Mouse (Mus musculus) heart, postnatal 0 days (tissue): ENCODE measurements around the gene Hivep3. TPM values are rescaled to one million over a fixed set of nuclear protein-coding genes. Genes with fewer than 3 reads are reported as not detected.

Experiments used
- ATAC-seq: fragments of 200-750 bp; cut with Nextera tagmentation; 2 replicates; pipeline ENCODE4 v1.8.0; 2017; ENCODE audit warnings: low read depth, moderate number of reproducible peaks, moderate library complexity; ENCODE audit not compliant: insufficient read depth
- DNase-seq: peaks from one replicate; pipeline ENCODE4 v3.0.0-alpha.2; 2016; ENCODE audit warnings: low spot score
- H3K27ac ChIP-seq: fragments of 300-500 bp; sonication (generic); 2 replicates; pipeline ENCODE4 v1.5.1; 2014; ENCODE audit warnings: low read depth, mild to moderate bottlenecking
- H3K27me3 ChIP-seq: fragments of 300-500 bp; sonication (generic); 2 replicates; pipeline ENCODE4 v1.6.1; 2014; ENCODE audit warnings: low read length, mixed read lengths; ENCODE audit not compliant: control insufficient read depth, insufficient read depth
- H3K36me3 ChIP-seq: fragments of 300-500 bp; sonication (generic); replicated peaks from 2 replicates; pipeline ENCODE4 v1.6.1; 2014; ENCODE audit warnings: low read length, mixed read lengths; ENCODE audit not compliant: control insufficient read depth, insufficient read depth
- H3K4me1 ChIP-seq: fragments of 300-500 bp; sonication (generic); 2 replicates; pipeline ENCODE4 v1.6.1; 2014; ENCODE audit warnings: antibody characterized with exemption; ENCODE audit not compliant: control insufficient read depth, insufficient read depth
- H3K4me2 ChIP-seq: fragments of 300-500 bp; sonication (generic); 2 replicates; pipeline ENCODE4 v1.6.1; 2014; ENCODE audit warnings: low read depth, mild to moderate bottlenecking, low read length, moderate library complexity
- H3K4me3 ChIP-seq: fragments of 300-500 bp; sonication (generic); 2 replicates; pipeline ENCODE4 v1.5.1; 2014; ENCODE audit warnings: low read depth, low read length
- H3K9ac ChIP-seq: fragments of 300-500 bp; sonication (generic); replicated peaks from 2 replicates; pipeline ENCODE4 v1.6.1; 2014; ENCODE audit warnings: low read depth, low read length, mixed read lengths
- H3K9me3 ChIP-seq: fragments of 300-500 bp; sonication (generic); replicated peaks from 2 replicates; pipeline ENCODE4 v1.6.1; 2016; ENCODE audit warnings: low read length; ENCODE audit not compliant: control insufficient read depth
- CTCF ChIP-seq: IDR thresholded peaks from 2 replicates; pipeline ENCODE4 v1.5.1; 2016; ENCODE audit warnings: antibody characterized with exemption, control low read depth, low read depth
- EP300 ChIP-seq: IDR thresholded peaks from 2 replicates; pipeline ENCODE4 v1.6.1; 2016; ENCODE audit warnings: antibody characterized with exemption, low read depth
- WGBS: fragments of 180-500 bp; shearing (Covaris S2); extraction: QIAGEN DNeasy Blood & Tissue Kit; methylation state at CpG from one replicate; pipeline ENCODE4 v1.1.7; 2014; 5-methylcytosine and 5-hydroxymethylcytosine counted together
- polyA plus RNA-seq: library from polyadenylated mRNA; unstranded; fragments of >200 nt; fragmentation: Nextera tagmentation; extraction: Ambion mirVana; gene quantifications from 2 replicates; pipeline ENCODE4 v1.2.1, GENCODE M21; 2015
- total RNA-seq: library from RNA; depleted of rRNA; stranded (reverse); fragments of >200 nt; gene quantifications from 2 replicates; pipeline ENCODE4 v1.2.3, GENCODE M21; 2014; ENCODE audit warnings: low replicate concordance

Gene Hivep3
- total and polyA plus RNA-seq, 2 experiments from 2014 or later = 5.8 to 10.4 TPM

GRCm38 (mm10) chr4:119914194-119914593, 180.6 kb downstream of the Hivep3 start:
- no peak for ATAC-seq
- WGBS = 35% methylated on average over 4 of the region's 4 CpGs
- Histone ChIP-seq H3K4me2 (no peak overlapping the region), H3K4me1 (peaks cover 8% of the 10 kb centered on the region; the same call in 1 of the 2 replicates), H3K27ac (no peak overlapping the region), H3K36me3 (no peaks in the 10 kb centered on the region), H3K4me3 (no peak overlapping the region), H3K27me3 (no peaks in the 10 kb centered on the region), H3K9me3 (no peaks in the 10 kb centered on the region), H3K9ac (no peak overlapping the region)
- TF ChIP-seq CTCF (no peak), EP300 (no peak)
- DNase-seq = no peak

- H3K36me3 ChIP-seq = no peaks in the 10 kb centered on the region
- ATAC-seq (no peak), DNase-seq (no peak)
- H3K9me3 ChIP-seq = no peaks in the 10 kb centered on the region
- no peak overlapping the region for H3K4me2 ChIP-seq
- H3K4me1 ChIP-seq = peaks cover 8% of the 10 kb centered on the region; the same call in 1 of the 2 replicates
- H3K9ac ChIP-seq = no peak overlapping the region
- H3K27me3 ChIP-seq = no peaks in the 10 kb centered on the region
- TF ChIP-seq CTCF = no peak
- TF ChIP-seq EP300 = no peak
- WGBS = 63% methylated on average over 2 of the region's 2 CpGs
- H3K27ac ChIP-seq = no peak overlapping the region
- H3K4me3 ChIP-seq = no peak overlapping the region
Observed at GRCm38 (mm10) chr4:119915069-119915468, 181.5 kb downstream of the Hivep3 start.

GRCm38 (mm10) chr4:119917502-119917901, 183.9 kb downstream of the Hivep3 start:
- Histone ChIP-seq H3K27ac (no peak overlapping the region), H3K27me3 (no peaks in the 10 kb centered on the region), H3K9me3 (no peaks in the 10 kb centered on the region), H3K4me1 (no peaks in the 10 kb centered on the region), H3K36me3 (no peaks in the 10 kb centered on the region), H3K4me2 (no peak overlapping the region), H3K9ac (no peak overlapping the region), H3K4me3 (no peak overlapping the region)
- ATAC-seq (no peak), DNase-seq (no peak)
- 69% methylated on average over 7 of the region's 7 CpGs for WGBS
- TF ChIP-seq CTCF (peak; percentile 60), EP300 (no peak)

GRCm38 (mm10) chr4:119919349-119919748, 185.8 kb downstream of the Hivep3 start:
- H3K4me3 ChIP-seq = no peak overlapping the region
- no peaks in the 10 kb centered on the region for H3K27me3 ChIP-seq
- 68% methylated on average over 5 of the region's 5 CpGs for WGBS
- peaks cover 3% of the 10 kb centered on the region for H3K9me3 ChIP-seq
- H3K9ac ChIP-seq = no peak overlapping the region
- H3K4me1 ChIP-seq = no peaks in the 10 kb centered on the region
- no peak for TF ChIP-seq EP300
- peak; percentile 25; the same call in 1 of the 2 replicates for TF ChIP-seq CTCF
- no peaks in the 10 kb centered on the region for H3K36me3 ChIP-seq
- ATAC-seq (no peak), DNase-seq (no peak)
- H3K27ac ChIP-seq = no peak overlapping the region
- H3K4me2 ChIP-seq = no peak overlapping the region

- no peak overlapping the region for H3K9ac ChIP-seq
- H3K4me3 ChIP-seq = no peak overlapping the region
Observed at GRCm38 (mm10) chr4:119921022-119921717, 187.6 kb downstream of the Hivep3 start.

DNA sequence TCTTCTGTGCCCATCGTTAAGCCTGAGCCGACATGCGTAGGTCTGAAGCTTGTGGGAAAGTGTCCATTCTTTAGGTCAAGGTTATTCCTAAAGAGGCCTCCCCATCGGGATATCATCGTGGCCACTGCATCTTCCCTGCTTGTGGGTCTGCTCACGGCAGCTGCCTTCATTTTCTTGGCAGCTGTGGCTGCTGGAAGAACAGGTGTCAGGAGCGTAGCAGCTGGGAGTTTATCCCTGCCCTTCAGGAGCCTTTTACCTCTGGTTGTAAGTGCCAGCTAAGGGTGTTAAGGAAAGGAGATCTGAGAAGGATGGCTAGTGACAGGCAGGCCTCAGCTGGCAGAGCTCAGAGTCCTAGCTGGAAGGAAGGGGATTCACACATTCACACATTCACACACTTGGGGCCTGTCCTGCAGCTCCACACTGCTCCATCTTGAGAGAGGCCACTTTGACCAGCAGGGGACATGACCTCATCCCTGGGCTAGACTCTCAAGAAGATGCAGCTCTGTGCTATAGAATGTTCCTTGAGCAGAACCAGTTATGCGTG, 188.2 kb downstream of the Hivep3 start:
- Histone ChIP-seq H3K27ac (no peak overlapping the region), H3K9me3 (peaks cover 3% of the 10 kb centered on the region), H3K27me3 (no peaks in the 10 kb centered on the region), H3K36me3 (no peaks in the 10 kb centered on the region), H3K9ac (no peak overlapping the region), H3K4me2 (no peak overlapping the region), H3K4me1 (no peaks in the 10 kb centered on the region), H3K4me3 (no peak overlapping the region)
- DNase-seq = no peak
- no peak for ATAC-seq
- 69% methylated on average over 8 of the region's 8 CpGs for WGBS
- TF ChIP-seq CTCF (no peak), EP300 (no peak)

More at GRCm38 (mm10) chr4:119921022-119921717, 187.6 kb downstream of the Hivep3 start:
- DNase-seq (no peak), ATAC-seq (no peak)
- WGBS = 79% methylated on average over 12 of the region's 12 CpGs
- Histone ChIP-seq H3K4me2 (no peak overlapping the region), H3K36me3 (no peaks in the 10 kb centered on the region), H3K9me3 (peaks cover 3% of the 10 kb centered on the region), H3K27me3 (no peaks in the 10 kb centered on the region), H3K4me1 (no peaks in the 10 kb centered on the region), H3K27ac (no peak overlapping the region)
- TF ChIP-seq CTCF (peak; percentile 41), EP300 (no peak)
